Mouse (Mus musculus): ENCODE measurements around the gene Snrpb.

DNA sequence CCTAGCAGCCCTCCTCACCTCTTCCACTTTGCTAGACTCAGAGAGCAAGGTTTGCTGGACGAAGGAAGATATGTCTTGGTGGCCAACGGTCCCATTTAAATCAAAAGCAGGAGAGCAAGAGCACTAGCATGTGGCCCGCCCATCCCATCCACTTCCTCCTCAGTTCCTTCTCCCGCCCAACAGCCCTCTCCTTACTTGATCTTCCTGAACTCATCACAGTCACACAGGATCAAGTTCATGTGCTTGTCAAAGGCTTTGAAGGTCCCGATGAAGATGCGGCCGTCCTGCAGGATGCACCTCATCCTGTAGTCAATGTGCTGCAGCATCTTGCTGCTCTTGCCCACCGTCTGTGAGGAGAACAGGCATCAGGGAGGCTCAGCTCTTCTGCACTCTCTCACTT lies 2.4 kb downstream of the Snrpb start:
- TF ChIP-seq GATA1 (IDR thresholded peaks at IDR 0.05; ENCODE audit: low read length), result no peak
- TF ChIP-seq TAL1 (IDR thresholded peaks at IDR 0.05; ENCODE audit: low read length), result no peak
